Mouse (Mus musculus) heart, embryonic 11.5 days (tissue): ENCODE data around the gene Matn3. TPM values are rescaled to one million over a fixed set of nuclear protein-coding genes. Genes with fewer than 3 reads are reported as not detected.

Experiments
- ATAC-seq: fragments of 200-750 bp; cut with Nextera tagmentation; replicated peaks from 2 replicates; pipeline ENCODE4 v1.8.0; 2017; ENCODE audit warnings: moderate library complexity; ENCODE audit not compliant: insufficient number of reproducible peaks, low FRiP score, low TSS enrichment
- H3K27ac ChIP-seq: fragments of 300-500 bp; sonication (generic); 2 replicates; pipeline ENCODE4 v1.5.1; 2014; ENCODE audit warnings: mild to moderate bottlenecking, low read depth, low read length
- H3K27me3 ChIP-seq: fragments of 300-500 bp; sonication (generic); 2 replicates; pipeline ENCODE4 v1.6.1; 2014; ENCODE audit warnings: mild to moderate bottlenecking, low read length, mixed read lengths; ENCODE audit not compliant: control insufficient read depth, insufficient read depth
- H3K36me3 ChIP-seq: fragments of 300-500 bp; sonication (generic); 2 replicates; pipeline ENCODE4 v1.6.1; 2014; ENCODE audit warnings: mild to moderate bottlenecking, low read length, moderate library complexity, mixed read lengths; ENCODE audit not compliant: control insufficient read depth, insufficient read depth
- H3K4me1 ChIP-seq: fragments of 300-500 bp; sonication (generic); 2 replicates; pipeline ENCODE4 v1.6.1; 2014; ENCODE audit warnings: low read length; ENCODE audit not compliant: control insufficient read depth, insufficient read depth
- H3K4me2 ChIP-seq: fragments of 300-500 bp; sonication (generic); 2 replicates; pipeline ENCODE4 v1.6.1; 2014; ENCODE audit warnings: mild to moderate bottlenecking, moderate library complexity
- H3K4me3 ChIP-seq: fragments of 300-500 bp; sonication (generic); 2 replicates; pipeline ENCODE4 v1.5.1; 2014; ENCODE audit warnings: low read depth, low read length
- H3K9ac ChIP-seq: fragments of 300-500 bp; sonication (generic); 2 replicates; pipeline ENCODE4 v1.6.1; 2014; ENCODE audit warnings: mild to moderate bottlenecking, low read depth, low read length, moderate library complexity
- H3K9me3 ChIP-seq: fragments of 300-500 bp; sonication (generic); replicated peaks from 2 replicates; pipeline ENCODE4 v1.6.1; 2016; ENCODE audit warnings: low read length; ENCODE audit not compliant: control insufficient read depth
- WGBS: fragments of 180-500 bp; shearing (Covaris S2); extraction: QIAGEN DNeasy Blood & Tissue Kit; methylation state at CpG from one replicate; pipeline ENCODE4 v1.1.7; 2014; ENCODE audit not compliant: insufficient replicate concordance; 5-methylcytosine and 5-hydroxymethylcytosine counted together
- polyA plus RNA-seq: library from polyadenylated mRNA; unstranded; fragments of >200 nt; fragmentation: Nextera tagmentation; extraction: Ambion mirVana; gene quantifications from 2 replicates; pipeline ENCODE4 v1.2.1, GENCODE M21; 2014

The Matn3 gene
- polyA plus RNA-seq, 1 experiment from 2014 or later, result 0.67 TPM

GRCm38 (mm10) chr12:8913701-8914340 lies 33.9 kb upstream of the Matn3 start:
- no peak for ATAC-seq
- WGBS, result 62% methylated on average over 9 of the region's 9 CpGs

GRCm38 (mm10) chr12:8916378-8916777 lies 31.4 kb upstream of the Matn3 start:
- Histone ChIP-seq H3K4me2 (no peak overlapping the region), H3K4me3 (no peak overlapping the region), H3K36me3 (no peaks in the 10 kb centered on the region), H3K9me3 (no peaks in the 10 kb centered on the region), H3K4me1 (peaks cover 28% of the 10 kb centered on the region), H3K27me3 (no peaks in the 10 kb centered on the region), H3K9ac (no peak overlapping the region), H3K27ac (peak overlapping the region; percentile 52)
- WGBS, result 46% methylated on average over 5 of the region's 5 CpGs
- 0 out of 2 replicates have a peak, but pooled peaks have one; percentile 22 for ATAC-seq

More at GRCm38 (mm10) chr12:8913701-8914340, 33.9 kb upstream of the Matn3 start:
- no peak overlapping the region for H3K4me3 ChIP-seq
- peaks cover 24% of the 10 kb centered on the region for H3K4me1 ChIP-seq
- H3K36me3 ChIP-seq, result no peaks in the 10 kb centered on the region
- no peak overlapping the region for H3K9ac ChIP-seq
- no peaks in the 10 kb centered on the region for H3K9me3 ChIP-seq
- H3K4me2 ChIP-seq, result no peak overlapping the region
- peak overlapping the region; percentile 60; the same call in 1 of the 2 replicates for H3K27ac ChIP-seq
- H3K27me3 ChIP-seq, result no peaks in the 10 kb centered on the region

DNA sequence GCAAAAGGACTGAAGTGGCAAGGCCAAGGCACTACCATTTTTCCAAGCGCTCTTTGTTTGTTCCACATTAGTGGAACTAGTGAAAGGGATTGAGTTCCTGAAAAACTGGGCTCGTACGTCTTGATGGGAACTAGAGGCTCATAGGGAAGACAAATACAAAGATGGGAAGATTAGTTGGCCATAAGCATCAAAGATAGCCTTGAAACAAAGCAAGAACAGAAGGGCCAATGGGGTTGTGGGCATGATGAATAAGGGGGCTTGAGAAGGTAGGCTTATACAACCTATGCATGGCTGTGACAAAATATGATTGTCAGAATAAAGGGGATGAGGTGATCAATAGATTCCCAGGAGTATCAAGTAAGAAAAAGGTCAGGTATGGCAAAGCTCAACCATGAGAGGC lies 28.5 kb upstream of the Matn3 start:
- Histone ChIP-seq H3K27ac (no peak overlapping the region), H3K36me3 (no peaks in the 10 kb centered on the region), H3K4me2 (no peak overlapping the region), H3K9ac (0 out of 2 replicates have a peak overlapping the region, but pooled peaks have one; percentile 22), H3K4me1 (peaks cover 23% of the 10 kb centered on the region), H3K9me3 (no peaks in the 10 kb centered on the region), H3K27me3 (no peaks in the 10 kb centered on the region), H3K4me3 (no peak overlapping the region)
- WGBS, result 88% methylated on average over 3 of the region's 3 CpGs
- ATAC-seq, result no peak

DNA sequence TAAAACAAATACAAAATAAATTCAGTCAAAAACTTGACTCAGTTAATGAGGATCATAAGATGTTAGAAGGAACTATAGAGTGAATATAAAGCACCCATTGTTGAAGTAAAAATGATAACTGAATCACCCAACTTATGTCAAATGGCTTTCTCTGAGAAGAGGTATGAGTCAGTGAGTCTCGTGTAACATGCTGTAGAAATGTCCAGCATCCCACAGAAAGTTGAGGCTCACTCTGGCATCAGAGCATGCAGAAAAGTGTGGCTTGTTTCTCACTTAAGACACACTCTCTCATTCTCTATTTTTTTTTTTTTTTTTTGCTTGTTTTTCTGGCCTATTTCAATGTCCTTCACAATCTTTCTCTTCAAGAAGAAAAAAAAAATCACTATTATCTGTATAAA lies 26.7 kb upstream of the Matn3 start:
- Histone ChIP-seq H3K4me2 (peak overlapping the region; percentile 80), H3K27ac (peak overlapping the region; percentile 97), H3K27me3 (no peaks in the 10 kb centered on the region), H3K4me3 (peak overlapping the region; percentile 84), H3K36me3 (no peaks in the 10 kb centered on the region), H3K9ac (peak overlapping the region; percentile 95), H3K4me1 (peaks cover 29% of the 10 kb centered on the region), H3K9me3 (no peaks in the 10 kb centered on the region)
- no peak for ATAC-seq
- 29% methylated on average over 1 of the region's 1 CpGs for WGBS

GRCm38 (mm10) chr12:8921394-8922368 lies 26.0 kb upstream of the Matn3 start, which contains the start of gene Laptm4a:
Gene Laptm4a (plus strand): TSS chr12:8921664.
- ATAC-seq, result peak; percentile 98
- H3K9ac ChIP-seq, result peak within 1 kb of the TSS; percentile 95
- WGBS, result under 1% methylated on average over 73 of the region's 73 CpGs
- H3K4me3 ChIP-seq, result peak within 1 kb of the TSS; percentile 84
- H3K4me1 ChIP-seq, result peaks cover 22% of the 10 kb centered on the region
- no peaks in the 10 kb centered on the region for H3K27me3 ChIP-seq
- no peaks in the 10 kb centered on the region for H3K9me3 ChIP-seq
- peak within 1 kb of the TSS; percentile 80 for H3K4me2 ChIP-seq
- H3K36me3 ChIP-seq, result no peaks in the 10 kb centered on the region
- peak within 1 kb of the TSS; percentile 97 for H3K27ac ChIP-seq

DNA sequence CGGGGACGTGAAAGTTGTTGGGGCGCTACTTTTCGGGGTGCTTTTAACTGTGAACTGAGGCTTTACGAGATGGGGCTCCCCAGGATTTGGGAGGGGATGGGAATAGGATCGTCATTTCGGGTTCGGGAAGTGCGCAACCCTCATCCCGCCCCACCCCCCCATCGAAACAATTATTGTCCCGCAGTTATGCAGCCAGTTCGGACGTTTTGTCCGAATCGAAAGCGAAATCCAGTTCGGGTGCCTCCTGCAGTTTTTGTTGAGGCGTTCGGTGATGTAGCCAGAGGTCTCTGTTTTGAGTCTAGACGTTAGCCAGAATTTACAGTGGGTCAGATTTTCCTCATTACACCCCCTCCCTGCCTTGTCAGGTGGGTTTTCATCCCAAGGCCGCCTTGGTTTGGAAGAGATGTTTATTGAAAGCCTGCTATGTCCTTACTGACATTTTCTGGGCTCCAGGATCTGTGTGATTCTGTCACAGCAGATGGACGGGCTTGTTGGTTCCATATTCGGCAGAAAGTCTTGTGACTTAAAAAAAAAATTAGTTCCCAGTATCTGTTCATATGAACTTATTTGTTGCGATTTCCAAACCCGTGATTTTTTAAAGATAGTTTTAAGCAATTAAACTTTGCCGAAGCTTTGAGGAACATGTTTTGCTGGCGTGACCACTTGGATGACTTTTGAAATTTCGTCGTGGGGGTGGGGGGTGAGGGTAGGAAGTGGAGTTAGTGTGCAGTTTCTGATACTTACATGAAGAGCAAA lies 25.2 kb upstream of the Matn3 start:
- peaks cover 25% of the 10 kb centered on the region for H3K4me1 ChIP-seq
- no peak for ATAC-seq
- 4% methylated on average over 30 of the region's 30 CpGs for WGBS

GRCm38 (mm10) chr12:8923125-8923410 lies 24.7 kb upstream of the Matn3 start:
- WGBS, result 21% methylated on average over 5 of the region's 5 CpGs
- Histone ChIP-seq H3K9ac (peak overlapping the region; percentile 95), H3K27me3 (no peaks in the 10 kb centered on the region), H3K4me3 (peak overlapping the region; percentile 84), H3K4me1 (peaks cover 27% of the 10 kb centered on the region), H3K9me3 (no peaks in the 10 kb centered on the region), H3K4me2 (peak overlapping the region; percentile 80), H3K36me3 (no peaks in the 10 kb centered on the region), H3K27ac (0 out of 2 replicates have a peak overlapping the region, but pooled peaks have one; percentile 10)
- no peak for ATAC-seq

More for the DNA sequence above, 25.2 kb upstream of the Matn3 start:
- Histone ChIP-seq H3K9ac (peak overlapping the region; percentile 95), H3K4me3 (peak overlapping the region; percentile 84), H3K4me2 (peak overlapping the region; percentile 80), H3K9me3 (no peaks in the 10 kb centered on the region), H3K27me3 (no peaks in the 10 kb centered on the region), H3K27ac (peak overlapping the region; percentile 97), H3K36me3 (no peaks in the 10 kb centered on the region)

DNA sequence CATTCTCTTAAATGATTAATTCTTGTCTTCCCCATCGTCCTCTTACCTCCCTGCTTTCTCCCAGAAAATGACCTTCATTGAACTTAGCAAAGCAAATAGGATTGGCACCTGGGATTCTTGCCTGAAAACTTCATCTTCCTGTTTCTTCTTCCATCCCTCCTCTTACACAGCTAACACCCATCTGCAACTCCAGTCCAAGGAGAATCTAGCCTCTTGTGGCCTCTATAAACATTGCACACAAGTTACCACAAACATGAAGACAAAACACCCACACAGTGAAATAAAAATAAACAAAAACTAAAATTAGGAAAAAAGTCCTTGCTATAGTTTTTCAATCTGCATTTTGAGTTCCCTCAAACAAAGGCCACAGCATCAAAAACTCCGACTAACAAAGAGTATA lies 24.1 kb upstream of the Matn3 start:
- H3K27ac ChIP-seq, result no peak overlapping the region
- H3K4me2 ChIP-seq, result peak overlapping the region; percentile 80
- no peaks in the 10 kb centered on the region for H3K27me3 ChIP-seq
- peak overlapping the region; percentile 95; the same call in 1 of the 2 replicates for H3K9ac ChIP-seq
- peaks cover 27% of the 10 kb centered on the region for H3K4me1 ChIP-seq
- H3K9me3 ChIP-seq, result no peaks in the 10 kb centered on the region
- WGBS, result 58% methylated on average over 2 of the region's 2 CpGs
- no peak for ATAC-seq
- H3K36me3 ChIP-seq, result no peaks in the 10 kb centered on the region
- peak overlapping the region; percentile 84 for H3K4me3 ChIP-seq
